Mouse (Mus musculus) bone marrow macrophage, adult 2 months (primary cell): ENCODE data around the gene Rbpj.

Experiments used
- CTCF ChIP-seq: IDR thresholded peaks from 2 replicates; pipeline ENCODE4 v1.5.1; 2012; ENCODE audit warnings: low read depth, mild to moderate bottlenecking, low read length, moderate library complexity
- POLR2A ChIP-seq: IDR thresholded peaks from 2 replicates; pipeline ENCODE4 v1.6.1; 2012; ENCODE audit warnings: mild to moderate bottlenecking, low read depth, low read length, borderline replicate concordance

- TF ChIP-seq POLR2A (no peak), CTCF (no peak)
These were observed 50.5 kb downstream of the Rbpj start for GRCm38 (mm10) chr5:53516482-53516881.
